ENCODE assay signal across 8 mouse cellular contexts in genomic region chr2:91729571-91729970, GRCm38 (mm10). TPM values are rescaled to one million over a fixed set of nuclear protein-coding genes. Genes with fewer than 3 reads are reported as not detected.
DNase-seq lines count a peak whose midpoint lies in the region; ATAC-seq and TF ChIP-seq lines count a peak whose summit lies in the region.

No protein-coding gene starts in this region.

- H3K9ac ChIP-seq in heart, embryonic 14.5 days (ENCODE audit: low read length), result peak overlapping the region; percentile 94
- no peak overlapping the region for H3K9ac ChIP-seq in ES-E14 (ENCODE audit: insufficient read depth, low read depth, low read length, poor library complexity, severe bottlenecking)
- peak overlapping the region; percentile 31; the same call in 1 of the 2 replicates for H3K9ac ChIP-seq in hindbrain, embryonic 11.5 days (ENCODE audit: low read depth, low read length)

- in situ Hi-C loops in ES-E14 (cut with MboI; ENCODE audit: low sequenced_read_pairs in 2 of 2, unreplicated experiment in 2 of 2), result no loop called here

- H3K27ac ChIP-seq in heart, embryonic 14.5 days (replicated peaks in 1 of 2; ENCODE audit: control insufficient read depth in 1 of 2, insufficient read depth in 1 of 2, low read depth in 2 of 2, low read length in 2 of 2), result no peak overlapping the region
- no peak overlapping the region for H3K27ac ChIP-seq in ES-E14 (ENCODE audit: insufficient read depth, low read depth, low read length, poor library complexity, severe bottlenecking)
- H3K27ac ChIP-seq in hindbrain, embryonic 11.5 days (ENCODE audit: low read depth, low read length), result no peak overlapping the region
- peak overlapping the region; percentile 95 for H3K27ac ChIP-seq in midbrain, embryonic 10.5 days (replicated peaks)

- peak overlapping the region; percentile 72 for H3K4me2 ChIP-seq in heart, embryonic 14.5 days (ENCODE audit: low read length)
- peak overlapping the region; percentile 33 for H3K4me2 ChIP-seq in hindbrain, embryonic 11.5 days (replicated peaks; ENCODE audit: low read depth, low read length)

- H3K4me1 ChIP-seq in heart, embryonic 14.5 days (ENCODE audit: control insufficient read depth in 2 of 2, insufficient read depth in 2 of 2, low read length in 2 of 2), result no peaks in the 10 kb centered on the region
- 0 out of 4 replicates have a peak, but pooled peaks cover 0 to 3% of the 10 kb centered on the region in 2 experiments for H3K4me1 ChIP-seq in ES-E14 (ENCODE audit: control insufficient read depth in 2 of 2, insufficient read depth in 2 of 2, low read length in 2 of 2, poor library complexity in 1 of 2)
- H3K4me1 ChIP-seq in hindbrain, embryonic 11.5 days (replicated peaks; ENCODE audit: control insufficient read depth, insufficient read depth, low read length), result no peaks in the 10 kb centered on the region
- peaks cover 10% of the 10 kb centered on the region for H3K4me1 ChIP-seq in midbrain, embryonic 10.5 days

- peak overlapping the region; percentile 94 to 99 for H3K4me3 ChIP-seq in heart, embryonic 14.5 days (ENCODE audit: control insufficient read depth in 1 of 2, insufficient read depth in 1 of 2, low read depth in 1 of 2, low read length in 2 of 2)
- peak overlapping the region; percentile 81 to 86; a peak in 3 of 4 replicates for H3K4me3 ChIP-seq in ES-E14 (ENCODE audit: insufficient read depth in 1 of 2, low read depth in 1 of 2, low read length in 2 of 2, poor library complexity in 1 of 2, severe bottlenecking in 1 of 2)
- H3K4me3 ChIP-seq in hindbrain, embryonic 11.5 days (ENCODE audit: low read depth, low read length), result peak overlapping the region; percentile 99
- peak overlapping the region; percentile 93 for H3K4me3 ChIP-seq in midbrain, embryonic 10.5 days

- no peak for ATAC-seq in heart, embryonic 14.5 days (ENCODE audit: insufficient number of reproducible peaks, insufficient read depth, low FRiP score, low read depth)
- ATAC-seq in hindbrain, embryonic 11.5 days (ENCODE audit: low FRiP score), result 0 out of 2 replicates have a peak, but pooled peaks have one; percentile 22

- no peak for DNase-seq in heart, adult 8-10 months (ENCODE audit: low spot score)
- DNase-seq in ES-E14 (ENCODE audit: low read depth, low spot score), result no peak
- DNase-seq in hindbrain, embryonic 11.5 days (ENCODE audit: low spot score), result no peak
- no peak for DNase-seq in midbrain, embryonic 10.5 days (ENCODE audit: low spot score)
- no peak for DNase-seq in frontal cortex, postnatal 10 days (ENCODE audit: low spot score in 2 of 2)
- DNase-seq in adrenal gland, postnatal 25 days, result no peak
- DNase-seq in frontal cortex, postnatal 14 days (ENCODE audit: low spot score in 2 of 2), result no peak

- H3K27me3 ChIP-seq in heart, embryonic 14.5 days (ENCODE audit: control insufficient read depth, insufficient read depth, low read length), result no peaks in the 10 kb centered on the region
- H3K27me3 ChIP-seq in hindbrain, embryonic 11.5 days (ENCODE audit: control insufficient read depth, insufficient read depth, low read length), result no peaks in the 10 kb centered on the region
- H3K27me3 ChIP-seq in midbrain, embryonic 10.5 days (ENCODE audit: low read depth, poor library complexity, severe bottlenecking), result no peaks in the 10 kb centered on the region

- H3K9me3 ChIP-seq in heart, embryonic 14.5 days (ENCODE audit: control insufficient read depth, low read length), result no peaks in the 10 kb centered on the region
- no peaks in the 10 kb centered on the region for H3K9me3 ChIP-seq in ES-E14 (ENCODE audit: control insufficient read depth, insufficient read depth, low read depth, low read length)
- H3K9me3 ChIP-seq in hindbrain, embryonic 11.5 days (ENCODE audit: control insufficient read depth, low read length), result no peaks in the 10 kb centered on the region
- no peaks in the 10 kb centered on the region for H3K9me3 ChIP-seq in midbrain, embryonic 10.5 days (replicated peaks)

- no peaks in the 10 kb centered on the region for H3K36me3 ChIP-seq in heart, embryonic 14.5 days (ENCODE audit: control insufficient read depth, insufficient read depth, low read length)
- H3K36me3 ChIP-seq in ES-E14 (ENCODE audit: control insufficient read depth, insufficient read depth, low read length, poor library complexity, severe bottlenecking), result no peaks in the 10 kb centered on the region
- H3K36me3 ChIP-seq in hindbrain, embryonic 11.5 days (ENCODE audit: control insufficient read depth, insufficient read depth, low read length), result no peaks in the 10 kb centered on the region
- H3K36me3 ChIP-seq in midbrain, embryonic 10.5 days, result peaks cover 10% of the 10 kb centered on the region

- 17% methylated on average over 4 of the region's 4 CpGs for WGBS in heart, embryonic 14.5 days
- 18% methylated on average over 4 of the region's 4 CpGs for WGBS in hindbrain, embryonic 11.5 days
- WGBS in midbrain, embryonic 10.5 days, result 22% methylated on average over 4 of the region's 4 CpGs

TF ChIP-seq in ES-E14, 5 proteins besides CTCF, POLR2A, EP300 and RAD21:
- no peak for TF ChIP-seq ZC3H11A (IDR thresholded peaks at IDR 0.05; ENCODE audit: borderline replicate concordance, low read depth, low read length)
- TF ChIP-seq HCFC1 (IDR thresholded peaks at IDR 0.05; ENCODE audit: borderline replicate concordance, insufficient read depth, low read length), result no peak
- TF ChIP-seq CHD2 (IDR thresholded peaks at IDR 0.05; ENCODE audit: low read depth, low read length), result no peak
- TF ChIP-seq MAFK (IDR thresholded peaks at IDR 0.05; ENCODE audit: insufficient read depth, low read depth, low read length), result no peak
- TF ChIP-seq ZNF384 (IDR thresholded peaks at IDR 0.05; ENCODE audit: low read depth, low read length), result peak; percentile 61

RNA-seq across cellular contexts. Expression of gene Ambra1, which starts 0.4 kb away (rescaled TPM):
- 10.5 and 11.6 TPM in 2 replicates for polyA plus RNA-seq in heart, embryonic 14.5 days (2014; fragmentation: Nextera tagmentation; extraction: Ambion mirVana)
- 10 to 100 TPM; 16.2 to 18.1 (median 16.6) TPM for total RNA-seq in heart, adult 8-10 months (2022)
- total RNA-seq in ES-E14 (2012; rRNA removed), result 26.1 and 27.0 TPM in 2 replicates
- 19.0 and 19.2 TPM in 2 replicates for polyA plus RNA-seq in hindbrain, embryonic 11.5 days (2014; fragmentation: Nextera tagmentation; extraction: Ambion mirVana)
- polyA plus RNA-seq in midbrain, embryonic 10.5 days (2016; fragmentation: Nextera tagmentation; extraction: Ambion mirVana), result 21.2 and 23.1 TPM in 2 replicates
- 37.2 and 41.0 TPM in 2 replicates for total RNA-seq in adrenal gland, postnatal 25 days (2021)

RNA-seq across cellular contexts. Expression of gene Harbi1, which starts 18.9 kb away (rescaled TPM):
- 9.9 and 12.7 TPM in 2 replicates for polyA plus RNA-seq in heart, embryonic 14.5 days (2014; fragmentation: Nextera tagmentation; extraction: Ambion mirVana)
- total RNA-seq in heart, adult 8-10 months (2022), result 1 to 10 TPM; 5.8 to 8.5 (median 6.5) TPM
- total RNA-seq in ES-E14 (2012; rRNA removed), result 17.0 and 18.4 TPM in 2 replicates
- 17.8 and 20.6 TPM in 2 replicates for polyA plus RNA-seq in hindbrain, embryonic 11.5 days (2014; fragmentation: Nextera tagmentation; extraction: Ambion mirVana)
- polyA plus RNA-seq in midbrain, embryonic 10.5 days (2016; fragmentation: Nextera tagmentation; extraction: Ambion mirVana), result 22.5 and 26.2 TPM in 2 replicates
- 12.5 and 13.9 TPM in 2 replicates for total RNA-seq in adrenal gland, postnatal 25 days (2021)

RNA-seq across cellular contexts. Expression of gene Atg13, which starts 19.2 kb away (rescaled TPM):
- 28.7 and 29.0 TPM in 2 replicates for polyA plus RNA-seq in heart, embryonic 14.5 days (2014; fragmentation: Nextera tagmentation; extraction: Ambion mirVana)
- 10 to 100 TPM; 50.7 to 59.6 (median 55.4) TPM for total RNA-seq in heart, adult 8-10 months (2022)
- 13.8 and 18.7 TPM in 2 replicates for total RNA-seq in ES-E14 (2012; rRNA removed)
- 31.9 and 35.3 TPM in 2 replicates for polyA plus RNA-seq in hindbrain, embryonic 11.5 days (2014; fragmentation: Nextera tagmentation; extraction: Ambion mirVana)
- polyA plus RNA-seq in midbrain, embryonic 10.5 days (2016; fragmentation: Nextera tagmentation; extraction: Ambion mirVana), result 22.9 and 25.5 TPM in 2 replicates
- 67.5 and 84.1 TPM in 2 replicates for total RNA-seq in adrenal gland, postnatal 25 days (2021)
